Mouse (Mus musculus) MEL (cell line): ENCODE measurements around the gene Dcun1d4. TPM values are rescaled to one million over a fixed set of nuclear protein-coding genes. Genes with fewer than 3 reads are reported as not detected.

Experiments used
- DNase-seq: peaks from one replicate; pipeline ENCODE4 v3.0.0; 2011; ENCODE audit warnings: low read depth, low spot score
- H3K27ac ChIP-seq: 2 replicates; pipeline ENCODE4 v1.5.1; 2012; ENCODE audit warnings: low read depth, mild to moderate bottlenecking, control low read depth, low read length, moderate library complexity; ENCODE audit not compliant: control insufficient read depth
- H3K27me3 ChIP-seq, 2 experiments: fragments of 150-350 bp in 1 of 2; sonication (generic) in 1 of 2; 2 replicates each; pipeline ENCODE4 v1.6.1; 2012; ENCODE audit warnings: low read length in 2 of 2, mild to moderate bottlenecking in 2 of 2, improper control_type of control experiment in 1 of 2, moderate library complexity in 1 of 2; ENCODE audit not compliant: insufficient read depth in 2 of 2, control insufficient read depth in 1 of 2
- H3K36me3 ChIP-seq, 2 experiments: 2 replicates each; pipeline ENCODE4 v1.6.1; 2012 to 2014; ENCODE audit warnings: low read length in 2 of 2, improper control_type of control experiment in 1 of 2, inconsistent platforms in 1 of 2, mild to moderate bottlenecking in 1 of 2; ENCODE audit not compliant: insufficient read depth in 2 of 2, control insufficient read depth in 1 of 2
- H3K4me1 ChIP-seq, 2 experiments: fragments of 150-350 bp in 1 of 2; sonication (generic) in 1 of 2; 2 replicates each; pipeline ENCODE4 v1.6.1; 2012; ENCODE audit warnings: low read length in 2 of 2, improper control_type of control experiment in 1 of 2, mild to moderate bottlenecking in 1 of 2; ENCODE audit not compliant: insufficient read depth in 2 of 2, control insufficient read depth in 1 of 2
- H3K4me3 ChIP-seq, 2 experiments: fragments of 150-350 bp in 1 of 2; sonication (generic) in 1 of 2; 2 replicates each; pipeline ENCODE4 v1.5.1; 2012; ENCODE audit warnings: low read depth in 2 of 2, low read length in 2 of 2, mild to moderate bottlenecking in 2 of 2, moderate library complexity in 2 of 2, control low read depth in 1 of 2, improper control_type of control experiment in 1 of 2; ENCODE audit not compliant: control insufficient read depth in 1 of 2, insufficient read depth in 1 of 2
- H3K79me2 ChIP-seq: 2 replicates; pipeline ENCODE4 v1.6.1; 2012; ENCODE audit warnings: mild to moderate bottlenecking, low read length, moderate library complexity; ENCODE audit not compliant: control insufficient read depth, poor library complexity, insufficient read depth
- H3K9ac ChIP-seq: 2 replicates; pipeline ENCODE4 v1.6.1; 2012; ENCODE audit warnings: low read depth, mild to moderate bottlenecking, control low read depth, low read length, moderate library complexity; ENCODE audit not compliant: control insufficient read depth, poor library complexity, severe bottlenecking
- H3K9me3 ChIP-seq: fragments of 150-350 bp; sonication (generic); replicated peaks from 2 replicates; pipeline ENCODE4 v1.6.1; 2012; ENCODE audit warnings: mild to moderate bottlenecking, low read length, improper control_type of control experiment, moderate library complexity; ENCODE audit not compliant: insufficient read depth
- BHLHE40 ChIP-seq: IDR thresholded peaks from 2 replicates; pipeline ENCODE4 v1.6.1; 2012; ENCODE audit warnings: low read depth, mild to moderate bottlenecking, inconsistent platforms, low read length, improper control_type of control experiment, borderline replicate concordance
- E2F4 ChIP-seq: IDR thresholded peaks from 2 replicates; pipeline ENCODE4 v1.6.1; 2011; ENCODE audit warnings: low read depth, low read length, improper control_type of control experiment, borderline replicate concordance
- GABPA ChIP-seq: IDR thresholded peaks from 2 replicates; pipeline ENCODE4 v1.6.1; 2012; ENCODE audit warnings: low read depth, mild to moderate bottlenecking, inconsistent platforms, low read length, improper control_type of control experiment, moderate library complexity
- HCFC1 ChIP-seq: IDR thresholded peaks from 2 replicates; pipeline ENCODE4 v1.6.1; 2012; ENCODE audit warnings: low read depth, mild to moderate bottlenecking, inconsistent platforms, low read length, improper control_type of control experiment, moderate library complexity
- JUND ChIP-seq: IDR thresholded peaks from 2 replicates; pipeline ENCODE4 v1.6.1; 2011; ENCODE audit warnings: low read depth, mild to moderate bottlenecking, improper control_type of control experiment, low read length
- KAT2A ChIP-seq: conservative IDR thresholded peaks from 2 replicates; pipeline ENCODE4 v1.6.1; 2012; ENCODE audit warnings: low read depth, low read length, improper control_type of control experiment, inconsistent platforms
- NRF1 ChIP-seq: IDR thresholded peaks from 2 replicates; pipeline ENCODE4 v1.6.1; 2014; ENCODE audit warnings: low read depth, mild to moderate bottlenecking, inconsistent platforms, low read length, improper control_type of control experiment, moderate library complexity; ENCODE audit not compliant: poor library complexity, insufficient read depth, severe bottlenecking
- POLR2AphosphoS5 ChIP-seq: IDR thresholded peaks from 2 replicates; pipeline ENCODE4 v1.6.1; 2012; ENCODE audit warnings: low read depth, borderline replicate concordance, mild to moderate bottlenecking, inconsistent platforms, low read length, moderate library complexity, mixed read lengths
- RAD21 ChIP-seq: IDR thresholded peaks from 2 replicates; pipeline ENCODE4 v1.6.1; 2011; ENCODE audit warnings: mild to moderate bottlenecking, low read depth, low read length, improper control_type of control experiment
- RCOR1 ChIP-seq: IDR thresholded peaks from 2 replicates; pipeline ENCODE4 v1.6.1; 2012; ENCODE audit warnings: low read depth, mild to moderate bottlenecking, inconsistent platforms, low read length, improper control_type of control experiment
- SIN3A ChIP-seq: IDR thresholded peaks from 2 replicates; pipeline ENCODE4 v1.6.1; 2012; ENCODE audit warnings: low read length, improper control_type of control experiment, inconsistent platforms
- TBP ChIP-seq: IDR thresholded peaks from 2 replicates; pipeline ENCODE4 v1.8.0; 2011; ENCODE audit warnings: low read depth, low read length, improper control_type of control experiment
- TCF12 ChIP-seq: IDR thresholded peaks from 2 replicates; pipeline ENCODE4 v1.6.1; 2014; ENCODE audit warnings: low read depth, mild to moderate bottlenecking, inconsistent platforms, low read length, improper control_type of control experiment, moderate library complexity
- USF2 ChIP-seq, 2 experiments: IDR thresholded peaks; 2 replicates each; pipeline ENCODE4 v1.6.1; 2011 to 2012; ENCODE audit warnings: improper control_type of control experiment in 2 of 2, low read length in 2 of 2, borderline replicate concordance in 1 of 2, inconsistent platforms in 1 of 2, low read depth in 1 of 2, mild to moderate bottlenecking in 1 of 2; ENCODE audit not compliant: insufficient read depth in 1 of 2
- ZC3H11A ChIP-seq: IDR thresholded peaks from 2 replicates; pipeline ENCODE4 v1.6.1; 2012; ENCODE audit warnings: low read depth, mild to moderate bottlenecking, inconsistent platforms, low read length, improper control_type of control experiment
- ZMIZ1 ChIP-seq: IDR thresholded peaks from 2 replicates; pipeline ENCODE4 v1.6.1; 2012; ENCODE audit warnings: low read depth, mild to moderate bottlenecking, inconsistent platforms, low read length, improper control_type of control experiment, moderate library complexity
- polyA plus RNA-seq, 2 experiments: library from polyadenylated mRNA; stranded (reverse) in 1 of 2; unstranded in 1 of 2; fragments of >175 nt in 1 of 2; fragments of >200 nt in 1 of 2; gene quantifications; 2 replicates each; pipeline versions ENCODE4 v1.2.1 to v1.2.4; 2012; ENCODE audit warnings: low replicate concordance in 2 of 2, low read depth in 1 of 2; ENCODE audit not compliant: insufficient read length in 2 of 2, insufficient read depth in 1 of 2, missing spikeins in 1 of 2
- total RNA-seq: library from RNA; depleted of rRNA; stranded (reverse); fragments of 300-350 nt; gene quantifications from 2 replicates; pipeline ENCODE4 v1.2.3, GENCODE M21; 2012

The Dcun1d4 gene
- total and polyA plus RNA-seq, 3 experiments: 7.6 to 10.0 TPM; not detected in 1

- no peaks in the 10 kb centered on the region for H3K36me3 ChIP-seq
- TF ChIP-seq RAD21 (no peak), ZMIZ1 (no peak), SIN3A (no peak), JUND (no peak), BHLHE40 (no peak), GABPA (no peak), TCF12 (no peak), POLR2AphosphoS5 (no peak), NRF1 (no peak)
- no peaks in the 10 kb centered on the region for H3K9me3 ChIP-seq
- H3K79me2 ChIP-seq: no peaks in the 10 kb centered on the region
- H3K9ac ChIP-seq: no peak overlapping the region
- H3K4me1 ChIP-seq: no peaks in the 10 kb centered on the region
- no peak overlapping the region for H3K27ac ChIP-seq
- H3K4me3 ChIP-seq: no peak overlapping the region
- H3K27me3 ChIP-seq: no peaks in the 10 kb centered on the region
- DNase-seq: no peak
These were observed 85.3 kb downstream of the Dcun1d4 start for GRCm38 (mm10) chr5:73566119-73566518.

- Histone ChIP-seq H3K4me3 (no peak overlapping the region), H3K36me3 (no peaks in the 10 kb centered on the region), H3K79me2 (no peaks in the 10 kb centered on the region), H3K4me1 (no peaks in the 10 kb centered on the region), H3K9me3 (no peaks in the 10 kb centered on the region), H3K27ac (no peak overlapping the region), H3K27me3 (no peaks in the 10 kb centered on the region), H3K9ac (no peak overlapping the region)
- TF ChIP-seq HCFC1 (no peak), RCOR1 (no peak), KAT2A (no peak), E2F4 (no peak), USF2 (IDR thresholded peaks at IDR 0.05; ENCODE audit: borderline replicate concordance in 1 of 2, insufficient read depth in 1 of 2, low read depth in 1 of 2, low read length in 2 of 2) (no peak)
- DNase-seq: no peak
These were observed 86.1 kb downstream of the Dcun1d4 start for GRCm38 (mm10) chr5:73566892-73567291.

- H3K9ac ChIP-seq: no peak overlapping the region
- no peaks in the 10 kb centered on the region for H3K4me1 ChIP-seq
- H3K79me2 ChIP-seq: no peaks in the 10 kb centered on the region
- no peak overlapping the region for H3K4me3 ChIP-seq
- no peak overlapping the region for H3K27ac ChIP-seq
- peak; percentile 65 for DNase-seq
- H3K27me3 ChIP-seq: no peaks in the 10 kb centered on the region; a peak in 1 of 4 replicates
- H3K9me3 ChIP-seq: no peaks in the 10 kb centered on the region
- TF ChIP-seq ZC3H11A (no peak), TBP (no peak)
- no peaks in the 10 kb centered on the region for H3K36me3 ChIP-seq
These were observed 88.4 kb downstream of the Dcun1d4 start for GRCm38 (mm10) chr5:73569181-73569580.
